Mouse (Mus musculus) heart, postnatal 10 days (tissue): ENCODE data around the gene Gsdma2. TPM values are rescaled to one million over a fixed set of nuclear protein-coding genes. Genes with fewer than 3 reads are reported as not detected.
"Not testable (repeated sequence)": the region's sequence is repeated elsewhere in the genome, so short reads cannot be mapped to it uniquely, and the experiment has no call there.

ENCODE experiments used
- DNase-seq, 2 experiments: peaks; one replicate each; pipeline ENCODE4 v3.0.0; 2021
- intact Hi-C: fragments of 180-260 bp; cut with DNase I; formaldehyde crosslinking; loops from one replicate; pipeline ENCODE4 v1.15.1; 2025
- total RNA-seq, 2 experiments: library from RNA; stranded (reverse); gene quantifications; 2 replicates each; pipeline ENCODE4 v1.2.3; 2021

Gsdma2 gene
- total RNA-seq, 2 experiments from 2014 or later = 0.24 to 0.30 TPM

GRCm38 (mm10) chr11:98655076-98655475, 8.5 kb downstream of the Gsdma2 start:
- peak; percentile 36 to 58 for DNase-seq
- intact Hi-C loops = loop anchor here (1.0 to 2.0 kb wide), 2 partner anchors 20 to 49 kb away; no protein-coding TSS in a partner anchor

GRCm38 (mm10) chr11:98660517-98660916, 14.0 kb downstream of the Gsdma2 start:
- peak; percentile 40 to 51 for DNase-seq
- intact Hi-C loops = no loop called here

- no peak for DNase-seq
- intact Hi-C loops = no loop called here
Measured at GRCm38 (mm10) chr11:98664091-98664490, 17.5 kb downstream of the Gsdma2 start, which contains the start of gene Gsdma. Gsdma (plus strand) TSS chr11:98664351.

- intact Hi-C loops = no loop called here
Measured at GRCm38 (mm10) chr11:98668984-98669383, 22.4 kb downstream of the Gsdma2 start.

GRCm38 (mm10) chr11:98671284-98671815, 24.8 kb downstream of the Gsdma2 start:
- no peak for DNase-seq
- intact Hi-C loops = no loop called here

More at GRCm38 (mm10) chr11:98668984-98669383, 22.4 kb downstream of the Gsdma2 start:
- DNase-seq = no peak

GRCm38 (mm10) chr11:98671857-98672256, 25.3 kb downstream of the Gsdma2 start:
- intact Hi-C loops = loop anchor here (2.0 kb wide), 1 partner anchor 15 kb away; no protein-coding TSS in a partner anchor
- no peak for DNase-seq

GRCm38 (mm10) chr11:98672482-98672881, 25.9 kb downstream of the Gsdma2 start:
- DNase-seq = no peak
- intact Hi-C loops = loop anchor here (2.0 kb wide), 1 partner anchor 16 kb away; no protein-coding TSS in a partner anchor

- peak; percentile 51 to 72 for DNase-seq
- intact Hi-C loops = loop anchor here (2.0 kb wide), 1 partner anchor 16 kb away; no protein-coding TSS in a partner anchor
Measured at GRCm38 (mm10) chr11:98673136-98673535, 26.6 kb downstream of the Gsdma2 start.

- intact Hi-C loops = loop anchor here (1.0 to 5.0 kb wide), 2 partner anchors 37 to 69 kb away; no protein-coding TSS in a partner anchor
Measured at GRCm38 (mm10) chr11:98675829-98676363, 29.3 kb downstream of the Gsdma2 start.

GRCm38 (mm10) chr11:98680023-98680422, 33.5 kb downstream of the Gsdma2 start:
- intact Hi-C loops = no loop called here
- no peak for DNase-seq

More at GRCm38 (mm10) chr11:98675829-98676363, 29.3 kb downstream of the Gsdma2 start:
- no peak for DNase-seq

- intact Hi-C loops, DNase-seq: not testable (repeated sequence)
Measured at GRCm38 (mm10) chr11:98680595-98680994, 34.0 kb downstream of the Gsdma2 start.

- intact Hi-C loops = no loop called here
- DNase-seq = no peak
Measured at GRCm38 (mm10) chr11:98681186-98681585, 34.6 kb downstream of the Gsdma2 start.

- peak; percentile 99 to 100 for DNase-seq
- intact Hi-C loops = no loop called here
Measured at GRCm38 (mm10) chr11:98681786-98682745, 35.5 kb downstream of the Gsdma2 start, which contains the start of gene Psmd3. Psmd3 (plus strand) TSS chr11:98682554.

- DNase-seq = peak in 1 of 2 experiments; percentile 22
- intact Hi-C loops = no loop called here
Measured at GRCm38 (mm10) chr11:98682811-98683210, 36.3 kb downstream of the Gsdma2 start.

- intact Hi-C loops = no loop called here
- no peak for DNase-seq
Measured at GRCm38 (mm10) chr11:98685642-98686041, 39.1 kb downstream of the Gsdma2 start.

- intact Hi-C loops = no loop called here
- no peak for DNase-seq
Measured at GRCm38 (mm10) chr11:98686976-98687375, 40.4 kb downstream of the Gsdma2 start.

GRCm38 (mm10) chr11:98688009-98688408, 41.5 kb downstream of the Gsdma2 start:
- intact Hi-C loops = no loop called here
- no peak for DNase-seq

GRCm38 (mm10) chr11:98693201-98693600, 46.6 kb downstream of the Gsdma2 start:
- intact Hi-C loops = no loop called here

GRCm38 (mm10) chr11:98693746-98694145, 47.2 kb downstream of the Gsdma2 start:
- intact Hi-C loops = no loop called here
- DNase-seq = no peak

More at GRCm38 (mm10) chr11:98693201-98693600, 46.6 kb downstream of the Gsdma2 start:
- no peak for DNase-seq

GRCm38 (mm10) chr11:98694301-98694700, 47.7 kb downstream of the Gsdma2 start:
- no peak for DNase-seq
- intact Hi-C loops = no loop called here

GRCm38 (mm10) chr11:98695408-98695807, 48.8 kb downstream of the Gsdma2 start:
- intact Hi-C loops = loop anchor here (5.0 kb wide), 1 partner anchor 212 kb away; the partner anchor contains the start of gene Cdc6
- DNase-seq = no peak
